Mouse (Mus musculus): ENCODE results near the gene Lypd5. TPM values are rescaled to one million over a fixed set of nuclear protein-coding genes. Genes with fewer than 3 reads are reported as not detected.
"Not testable (repeated sequence)": the region's sequence is repeated elsewhere in the genome, so short reads cannot be mapped to it uniquely, and the experiment has no call there.

The Lypd5 gene
- total RNA-seq, 1 experiment = not detected

- H3K27ac ChIP-seq (ENCODE audit: insufficient read depth, low read depth, low read length, poor library complexity, severe bottlenecking) = no peak overlapping the region
- H3K9ac ChIP-seq (ENCODE audit: insufficient read depth, low read depth, low read length, poor library complexity, severe bottlenecking) = peak overlapping the region; percentile 59; the same call in 1 of the 2 replicates
- TF ChIP-seq MAFK (IDR thresholded peaks at IDR 0.05; ENCODE audit: insufficient read depth, low read depth, low read length) = no peak
- no peak for TF ChIP-seq ZNF384 (IDR thresholded peaks at IDR 0.05; ENCODE audit: low read depth, low read length)
- H3K36me3 ChIP-seq (ENCODE audit: control insufficient read depth, insufficient read depth, low read length, poor library complexity, severe bottlenecking) = no peaks in the 10 kb centered on the region
- no peaks in the 10 kb centered on the region for H3K9me3 ChIP-seq (ENCODE audit: control insufficient read depth, insufficient read depth, low read depth, low read length)
- H3K4me1 ChIP-seq (ENCODE audit: control insufficient read depth in 2 of 2, insufficient read depth in 2 of 2, low read length in 2 of 2, poor library complexity in 1 of 2) = no peaks in the 10 kb centered on the region
- in situ Hi-C loops (cut with MboI; ENCODE audit: low sequenced_read_pairs in 2 of 2, unreplicated experiment in 2 of 2) = no loop called here
- DNase-seq (ENCODE audit: low read depth, low spot score) = no peak
- peak overlapping the region in 1 of 2 experiments; percentile 61; a peak in 2 of 4 replicates for H3K4me3 ChIP-seq (ENCODE audit: insufficient read depth in 1 of 2, low read depth in 1 of 2, low read length in 2 of 2, poor library complexity in 1 of 2, severe bottlenecking in 1 of 2)
These were observed 49.4 kb downstream of the Lypd5 start for GRCm38 (mm10) chr7:24398364-24398913.

GRCm38 (mm10) chr7:24399256-24400081, 50.5 kb downstream of the Lypd5 start, which contains the start of gene Smg9:
Gene Smg9 (plus strand): TSS chr7:24399619.
- H3K9ac ChIP-seq (ENCODE audit: insufficient read depth, low read depth, low read length, poor library complexity, severe bottlenecking) = peak within 1 kb of the TSS; percentile 93
- H3K4me1 ChIP-seq (ENCODE audit: control insufficient read depth in 2 of 2, insufficient read depth in 2 of 2, low read length in 2 of 2, poor library complexity in 1 of 2) = no peaks in the 10 kb centered on the region
- H3K27ac ChIP-seq (ENCODE audit: insufficient read depth, low read depth, low read length, poor library complexity, severe bottlenecking) = peak within 1 kb of the TSS; percentile 96
- H3K4me3 ChIP-seq (ENCODE audit: insufficient read depth in 1 of 2, low read depth in 1 of 2, low read length in 2 of 2, poor library complexity in 1 of 2, severe bottlenecking in 1 of 2) = peak within 1 kb of the TSS; percentile 80 to 84
- H3K9me3 ChIP-seq (ENCODE audit: control insufficient read depth, insufficient read depth, low read depth, low read length) = no peaks in the 10 kb centered on the region
- peak; percentile 98 for DNase-seq (ENCODE audit: low read depth, low spot score)
- in situ Hi-C loops (cut with MboI; ENCODE audit: low sequenced_read_pairs in 2 of 2, unreplicated experiment in 2 of 2) = loop anchor here in 1 of 2 experiments (25.0 kb wide), 1 partner anchor 113 kb away; the partner anchor contains the start of genes AC161166.1 and Zfp428
- TF ChIP-seq ZC3H11A (IDR thresholded peaks at IDR 0.05; ENCODE audit: borderline replicate concordance, low read depth, low read length) (no peak), ZNF384 (IDR thresholded peaks at IDR 0.05; ENCODE audit: low read depth, low read length) (no peak), MAFK (IDR thresholded peaks at IDR 0.05; ENCODE audit: insufficient read depth, low read depth, low read length) (no peak), HCFC1 (IDR thresholded peaks at IDR 0.05; ENCODE audit: borderline replicate concordance, insufficient read depth, low read length) (peak; percentile 70), CHD2 (IDR thresholded peaks at IDR 0.05; ENCODE audit: low read depth, low read length) (no peak)
- no peaks in the 10 kb centered on the region; the same call in 1 of the 2 replicates for H3K36me3 ChIP-seq (ENCODE audit: control insufficient read depth, insufficient read depth, low read length, poor library complexity, severe bottlenecking)

GRCm38 (mm10) chr7:24400082-24400452, 51.1 kb downstream of the Lypd5 start:
- in situ Hi-C loops (cut with MboI; ENCODE audit: low sequenced_read_pairs in 2 of 2, unreplicated experiment in 2 of 2) = loop anchor here in 1 of 2 experiments (25.0 kb wide), 1 partner anchor 112 kb away; the partner anchor contains the start of genes AC161166.1 and Zfp428
- H3K9me3 ChIP-seq (ENCODE audit: control insufficient read depth, insufficient read depth, low read depth, low read length) = no peaks in the 10 kb centered on the region
- H3K4me1 ChIP-seq (ENCODE audit: control insufficient read depth in 2 of 2, insufficient read depth in 2 of 2, low read length in 2 of 2, poor library complexity in 1 of 2) = no peaks in the 10 kb centered on the region
- no peak overlapping the region for H3K27ac ChIP-seq (ENCODE audit: insufficient read depth, low read depth, low read length, poor library complexity, severe bottlenecking)
- DNase-seq (ENCODE audit: low read depth, low spot score) = no peak
- H3K4me3 ChIP-seq (ENCODE audit: insufficient read depth in 1 of 2, low read depth in 1 of 2, low read length in 2 of 2, poor library complexity in 1 of 2, severe bottlenecking in 1 of 2) = peak overlapping the region; percentile 80 to 84
- peak overlapping the region; percentile 67 for H3K9ac ChIP-seq (ENCODE audit: insufficient read depth, low read depth, low read length, poor library complexity, severe bottlenecking)
- H3K36me3 ChIP-seq (ENCODE audit: control insufficient read depth, insufficient read depth, low read length, poor library complexity, severe bottlenecking) = no peaks in the 10 kb centered on the region; the same call in 1 of the 2 replicates
- no peak for TF ChIP-seq CHD2 (IDR thresholded peaks at IDR 0.05; ENCODE audit: low read depth, low read length)
- no peak for TF ChIP-seq ZC3H11A (IDR thresholded peaks at IDR 0.05; ENCODE audit: borderline replicate concordance, low read depth, low read length)
- TF ChIP-seq MAFK (IDR thresholded peaks at IDR 0.05; ENCODE audit: insufficient read depth, low read depth, low read length) = no peak
- TF ChIP-seq HCFC1 (IDR thresholded peaks at IDR 0.05; ENCODE audit: borderline replicate concordance, insufficient read depth, low read length) = no peak
- TF ChIP-seq ZNF384 (IDR thresholded peaks at IDR 0.05; ENCODE audit: low read depth, low read length) = no peak

GRCm38 (mm10) chr7:24400489-24400888, 51.5 kb downstream of the Lypd5 start:
- H3K4me1 ChIP-seq (ENCODE audit: control insufficient read depth in 2 of 2, insufficient read depth in 2 of 2, low read length in 2 of 2, poor library complexity in 1 of 2); DNase-seq (ENCODE audit: low read depth, low spot score); H3K4me3 ChIP-seq (ENCODE audit: insufficient read depth in 1 of 2, low read depth in 1 of 2, low read length in 2 of 2, poor library complexity in 1 of 2, severe bottlenecking in 1 of 2); H3K9me3 ChIP-seq (ENCODE audit: control insufficient read depth, insufficient read depth, low read depth, low read length); H3K36me3 ChIP-seq (ENCODE audit: control insufficient read depth, insufficient read depth, low read length, poor library complexity, severe bottlenecking); H3K9ac ChIP-seq (ENCODE audit: insufficient read depth, low read depth, low read length, poor library complexity, severe bottlenecking); H3K27ac ChIP-seq (ENCODE audit: insufficient read depth, low read depth, low read length, poor library complexity, severe bottlenecking): not testable (repeated sequence)
- in situ Hi-C loops (cut with MboI; ENCODE audit: low sequenced_read_pairs in 2 of 2, unreplicated experiment in 2 of 2) = loop anchor here in 1 of 2 experiments (25.0 kb wide), 1 partner anchor 112 kb away; the partner anchor contains the start of genes AC161166.1 and Zfp428

All from ES-E14 (cell line).